9 mouse cellular contexts compared by ENCODE assay signal in genomic region chr3:64842299-64842698, GRCm38 (mm10). TPM values are rescaled to one million over a fixed set of nuclear protein-coding genes. Genes with fewer than 3 reads are reported as not detected.
DNase-seq lines count a peak whose midpoint lies in the region; ATAC-seq and TF ChIP-seq lines count a peak whose summit lies in the region.
"Had no signal": no experiment of that assay in that cellular context is flagged by ENCODE, and none has a peak within 500 bp of the region (broad histone marks: within the 10 kb centered on the region; RNA-seq: fewer than 3 reads in every experiment).

No protein-coding gene starts in this region.

- H3K9me3 ChIP-seq in hindbrain, embryonic 11.5 days (ENCODE audit: control insufficient read depth, low read length): no peaks in the 10 kb centered on the region
- no peaks in the 10 kb centered on the region for H3K9me3 ChIP-seq in hindbrain, embryonic 13.5 days
- H3K9me3 ChIP-seq in G1E (replicated peaks): no peaks in the 10 kb centered on the region

- H3K4me2 ChIP-seq in hindbrain, embryonic 11.5 days (replicated peaks; ENCODE audit: low read depth, low read length): no peak overlapping the region
- no peak overlapping the region for H3K4me2 ChIP-seq in hindbrain, embryonic 13.5 days

- TF ChIP-seq CTCF in G1E (IDR thresholded peaks at IDR 0.05; ENCODE audit: low read depth, low read length): peak; percentile 36; the same call in 1 of the 2 replicates

- no peak overlapping the region for H3K27ac ChIP-seq in hindbrain, embryonic 11.5 days (ENCODE audit: low read depth, low read length)
- H3K27ac ChIP-seq in hindbrain, embryonic 13.5 days: no peak overlapping the region

- H3K4me1 ChIP-seq in hindbrain, embryonic 11.5 days (replicated peaks; ENCODE audit: control insufficient read depth, insufficient read depth, low read length): no peaks in the 10 kb centered on the region
- no peaks in the 10 kb centered on the region for H3K4me1 ChIP-seq in hindbrain, embryonic 13.5 days (replicated peaks)
- no peaks in the 10 kb centered on the region for H3K4me1 ChIP-seq in G1E (ENCODE audit: insufficient read depth, low read depth, low read length)

- peak; percentile 56; the same call in 1 of the 2 replicates for ATAC-seq in hindbrain, embryonic 11.5 days (ENCODE audit: low FRiP score)
- ATAC-seq in hindbrain, embryonic 13.5 days (ENCODE audit: low FRiP score): no peak
- no peak for ATAC-seq in G1E (ENCODE audit: extremely low read depth, insufficient number of reproducible peaks, low FRiP score, poor library complexity, severe bottlenecking)
- peak; percentile 67 for ATAC-seq in megakaryocyte-erythroid progenitor cell, adult 5-6 weeks (replicated peaks; ENCODE audit: low FRiP score, low TSS enrichment, poor library complexity, severe bottlenecking)

- H3K27me3 ChIP-seq in hindbrain, embryonic 11.5 days (ENCODE audit: control insufficient read depth, insufficient read depth, low read length): no peaks in the 10 kb centered on the region
- no peaks in the 10 kb centered on the region for H3K27me3 ChIP-seq in hindbrain, embryonic 13.5 days
- H3K27me3 ChIP-seq in G1E (ENCODE audit: insufficient read depth, low read length): no peaks in the 10 kb centered on the region

- H3K4me3 ChIP-seq in hindbrain, embryonic 11.5 days (ENCODE audit: low read depth, low read length): no peak overlapping the region
- H3K4me3 ChIP-seq in hindbrain, embryonic 13.5 days: no peak overlapping the region
- no peak overlapping the region for H3K4me3 ChIP-seq in G1E (ENCODE audit: low read depth, low read length)

- 12% methylated on average over 4 of the region's 4 CpGs for WGBS in hindbrain, embryonic 11.5 days
- 12% methylated on average over 4 of the region's 4 CpGs for WGBS in hindbrain, embryonic 13.5 days

- H3K36me3 ChIP-seq in hindbrain, embryonic 11.5 days (ENCODE audit: control insufficient read depth, insufficient read depth, low read length): no peaks in the 10 kb centered on the region
- H3K36me3 ChIP-seq in hindbrain, embryonic 13.5 days: no peaks in the 10 kb centered on the region
- H3K36me3 ChIP-seq in G1E (replicated peaks): no peaks in the 10 kb centered on the region

- no peak overlapping the region for H3K9ac ChIP-seq in hindbrain, embryonic 11.5 days (ENCODE audit: low read depth, low read length)
- H3K9ac ChIP-seq in hindbrain, embryonic 13.5 days: no peak overlapping the region

- peak; percentile 79 for DNase-seq in hindbrain, embryonic 11.5 days (ENCODE audit: low spot score)
- DNase-seq in G1E (ENCODE audit: low spot score): no peak
- peak; percentile 44 for DNase-seq in cerebellum, adult 9-10 months
- DNase-seq in frontal cortex, postnatal 10 days (ENCODE audit: low spot score in 2 of 2): peak; percentile 15 to 25
- DNase-seq in layer of hippocampus, adult 9-11 months: peak; percentile 30
- peak; percentile 5 for DNase-seq in thymus, postnatal 14 days

RNA-seq across cellular contexts. Expression of gene Vmn2r7, which starts 2.3 kb away (rescaled TPM):
- polyA plus RNA-seq in hindbrain, embryonic 11.5 days (2014; fragmentation: Nextera tagmentation; extraction: Ambion mirVana): not detected in 2 replicates
- not detected in 2 replicates for polyA plus RNA-seq in hindbrain, embryonic 13.5 days (2015; fragmentation: Nextera tagmentation; extraction: Ambion mirVana)
- total RNA-seq in G1E (2014; fragmentation: Nextera tagmentation): not detected in 2 replicates
- total RNA-seq in G1E (2017): 0.06 and 0.11 TPM in 2 replicates
- polyA plus RNA-seq in G1E (2012): not detected in 2 replicates
- not detected in 2 replicates for total RNA-seq in megakaryocyte-erythroid progenitor cell, adult 5-6 weeks (2014; fragmentation: Nextera tagmentation)
- not detected in 2 replicates for total RNA-seq in megakaryocyte-erythroid progenitor cell, adult 5-6 weeks (2017)
- polyA plus RNA-seq: lung, embryonic 16.5 days had no signal

Comparison
In these comparisons a context has a peak if more than half of its experiments do, and no peak if none do; other contexts are left out.
1. ATAC-seq: peak in hindbrain, embryonic 11.5 days (single experiment) and megakaryocyte-erythroid progenitor cell, adult 5-6 weeks (single experiment); none in hindbrain, embryonic 13.5 days (single experiment) and G1E (single experiment).